Mouse (Mus musculus) megakaryocyte, embryonic 14.5 days (primary cell): ENCODE data around the gene Clasp2.

Experiments used
- FLI1 ChIP-seq: IDR thresholded peaks from 2 replicates; pipeline ENCODE4 v1.6.1; 2012; ENCODE audit warnings: low read length, inconsistent platforms, mixed read lengths
- GATA1 ChIP-seq: IDR thresholded peaks from 3 replicates; pipeline ENCODE4 v1.6.1; 2012; ENCODE audit warnings: mixed read lengths, low read length, inconsistent platforms, borderline replicate concordance

GRCm38 (mm10) chr9:113932100-113932470, 190.8 kb downstream of the Clasp2 start:
- TF ChIP-seq GATA1, result no peak
- no peak for TF ChIP-seq FLI1
